Mouse (Mus musculus) kidney, postnatal 25 days (tissue): Measurements from ENCODE around the gene Nfatc3.
A peak's percentile ranks its signal among the peaks of the same experiment; 100 is the strongest.
"Not testable (repeated sequence)": the region's sequence is repeated elsewhere in the genome, so short reads cannot be mapped to it uniquely, and the experiment has no call there.

Experiments used
- DNase-seq, 2 experiments: peaks; one replicate each; pipeline ENCODE4 v3.0.0; 2021; ENCODE audit warnings: mixed read lengths in 2 of 2

Gene Nfatc3

GRCm38 (mm10) chr8:106058731-106059612, at the start of gene Nfatc3:
TSS of gene Nfatc3 (plus strand) at chr8:106058840.
- peak; percentile 96 to 99 for DNase-seq

GRCm38 (mm10) chr8:106010748-106011642, 47.6 kb upstream of the Nfatc3 start:
- peak; percentile 96 for DNase-seq

GRCm38 (mm10) chr8:106011643-106011986, 47.0 kb upstream of the Nfatc3 start, which contains the start of gene Ddx28:
TSS of gene Ddx28 (minus strand) at chr8:106011882.
- DNase-seq: no peak

- not testable (repeated sequence) for DNase-seq
These were observed 46.4 kb upstream of the Nfatc3 start for GRCm38 (mm10) chr8:106012203-106012602.

GRCm38 (mm10) chr8:106016284-106016683, 42.4 kb upstream of the Nfatc3 start:
- no peak for DNase-seq

GRCm38 (mm10) chr8:106017130-106017529, 41.5 kb upstream of the Nfatc3 start:
- no peak for DNase-seq

GRCm38 (mm10) chr8:106018039-106018438, 40.6 kb upstream of the Nfatc3 start:
- DNase-seq: no peak

GRCm38 (mm10) chr8:106022483-106022882, 36.2 kb upstream of the Nfatc3 start:
- peak; percentile 76 to 85 for DNase-seq

- no peak for DNase-seq
These were observed 19.9 kb upstream of the Nfatc3 start for GRCm38 (mm10) chr8:106038721-106039120.

GRCm38 (mm10) chr8:106039605-106040004, 19.0 kb upstream of the Nfatc3 start:
- no peak for DNase-seq

GRCm38 (mm10) chr8:106040218-106040617, 18.4 kb upstream of the Nfatc3 start:
- DNase-seq: no peak

- no peak for DNase-seq
These were observed 15.6 kb upstream of the Nfatc3 start for GRCm38 (mm10) chr8:106043055-106043454.

GRCm38 (mm10) chr8:106044151-106044550, 14.5 kb upstream of the Nfatc3 start:
- no peak for DNase-seq

- DNase-seq: peak in 1 of 2 experiments; percentile 59
These were observed 11.6 kb upstream of the Nfatc3 start for GRCm38 (mm10) chr8:106046872-106047559.

- peak in 1 of 2 experiments; percentile 47 for DNase-seq
These were observed 10.6 kb upstream of the Nfatc3 start for GRCm38 (mm10) chr8:106047854-106048630.

GRCm38 (mm10) chr8:106049840-106050239, 8.8 kb upstream of the Nfatc3 start:
- DNase-seq: no peak

GRCm38 (mm10) chr8:106051068-106051467, 7.6 kb upstream of the Nfatc3 start:
- DNase-seq: no peak

- no peak for DNase-seq
These were observed 6.0 kb upstream of the Nfatc3 start for GRCm38 (mm10) chr8:106052510-106053089.

GRCm38 (mm10) chr8:106054190-106054811, 4.3 kb upstream of the Nfatc3 start:
- DNase-seq: peak; percentile 66 to 87

- peak; percentile 81 to 90 for DNase-seq
These were observed 3.6 kb upstream of the Nfatc3 start for GRCm38 (mm10) chr8:106055038-106055437.

GRCm38 (mm10) chr8:106056455-106056982, 2.1 kb upstream of the Nfatc3 start:
- DNase-seq: no peak
